Mouse (Mus musculus): ENCODE measurements at regions not wholly inside any gene's neighbourhood (a gene's known extent, or its start where the extent isn't known, plus 50 kb on each side); places are given as distances from the start of the nearest gene placed in this dataset.

DNA sequence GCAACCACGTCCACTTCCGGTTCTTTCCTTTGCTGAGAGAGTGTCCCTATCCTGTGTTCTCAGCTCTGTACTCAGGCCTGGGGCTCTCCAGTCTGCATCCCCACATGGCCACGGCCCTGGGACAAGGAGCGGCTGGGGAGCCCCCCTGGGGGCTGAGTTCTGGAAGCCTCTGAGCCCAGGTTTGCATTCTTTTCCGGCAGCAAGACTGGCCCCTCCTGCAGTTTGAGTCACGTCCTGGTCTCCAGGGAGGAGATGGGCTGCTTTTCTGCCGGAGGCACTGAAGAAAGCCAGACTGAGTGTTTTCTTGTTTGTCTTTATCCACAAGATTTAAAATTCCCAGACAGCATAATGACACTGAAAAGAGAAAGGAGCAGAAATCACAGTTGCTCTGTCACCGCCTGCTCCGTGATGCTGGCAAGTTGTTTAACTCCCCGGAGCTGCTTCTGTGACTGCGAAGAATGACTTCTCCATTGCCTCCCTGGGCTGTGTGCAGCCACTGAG lies 108.7 kb upstream of the Atp1a1 start:
- TF ChIP-seq CTCF (IDR thresholded peaks at IDR 0.05; ENCODE audit: low read depth) (no peak), EP300 (IDR thresholded peaks at IDR 0.05; ENCODE audit: low read depth) (no peak)

Measured in liver, postnatal 0 days (tissue).